Mouse (Mus musculus) bone marrow macrophage, adult 2 months (primary cell): ENCODE measurements around the gene Slc26a3.

ENCODE experiments used
- CTCF ChIP-seq: IDR thresholded peaks from 2 replicates; pipeline ENCODE4 v1.5.1; 2012; ENCODE audit warnings: low read depth, mild to moderate bottlenecking, low read length, moderate library complexity
- POLR2A ChIP-seq: IDR thresholded peaks from 2 replicates; pipeline ENCODE4 v1.6.1; 2012; ENCODE audit warnings: mild to moderate bottlenecking, low read depth, low read length, borderline replicate concordance

- TF ChIP-seq POLR2A (no peak), CTCF (no peak)
These were observed 14.0 kb downstream of the Slc26a3 start for GRCm38 (mm10) chr12:31404575-31405240.
